Mouse (Mus musculus) lung, adult 2 months (tissue): ENCODE results near the gene Gabrr3.

Experiments
- CTCF ChIP-seq: fragments of 200-500 bp; IDR thresholded peaks from 2 replicates; pipeline ENCODE4 v1.5.1; 2011; ENCODE audit warnings: mild to moderate bottlenecking, low read length, control low read depth; ENCODE audit not compliant: insufficient read depth
- POLR2A ChIP-seq: fragments of 200-500 bp; IDR thresholded peaks from 2 replicates; pipeline ENCODE4 v1.6.1; 2011; ENCODE audit warnings: low read depth, mild to moderate bottlenecking, control low read depth, low read length, borderline replicate concordance; ENCODE audit errors: extremely low read depth

DNA sequence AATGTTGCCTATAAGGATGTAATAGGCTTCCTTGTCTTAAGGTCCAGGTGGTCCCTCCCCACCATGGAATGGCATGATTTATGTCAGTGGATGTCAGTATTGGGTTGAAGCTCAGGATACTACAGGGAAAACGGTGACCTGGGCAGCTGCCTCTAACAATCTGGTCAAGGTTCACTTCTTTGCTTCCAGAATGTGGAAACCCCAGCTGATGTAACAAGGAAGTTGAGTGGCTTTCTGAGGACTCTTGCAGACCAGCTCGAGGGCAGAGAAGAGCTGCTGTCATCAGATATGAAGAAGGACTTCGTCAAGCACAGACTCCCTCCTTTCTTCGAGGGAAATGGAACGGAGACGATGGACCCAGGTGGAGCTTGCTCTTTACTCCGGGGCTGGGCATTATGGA lies 80.1 kb downstream of the Gabrr3 start:
- no peak for TF ChIP-seq CTCF
- no peak for TF ChIP-seq POLR2A
